Mouse (Mus musculus) midbrain, embryonic 13.5 days (tissue): ENCODE results near the gene Azgp1. TPM values are rescaled to one million over a fixed set of nuclear protein-coding genes. Genes with fewer than 3 reads are reported as not detected.
"Not testable (repeated sequence)": the region's sequence is repeated elsewhere in the genome, so short reads cannot be mapped to it uniquely, and the experiment has no call there.

ENCODE experiments used
- ATAC-seq: fragments of 200-750 bp; cut with Nextera tagmentation; 2 replicates; pipeline ENCODE4 v1.8.0; 2017; ENCODE audit warnings: mild to moderate bottlenecking, moderate TSS enrichment, moderate library complexity
- H3K27ac ChIP-seq: fragments of 300-500 bp; sonication (generic); 2 replicates; pipeline ENCODE4 v1.5.1; 2015; ENCODE audit warnings: inconsistent platforms, mild to moderate bottlenecking, moderate library complexity
- H3K27me3 ChIP-seq: fragments of 300-500 bp; sonication (generic); 2 replicates; pipeline ENCODE4 v1.6.1; 2015; ENCODE audit warnings: mild to moderate bottlenecking, inconsistent platforms
- H3K36me3 ChIP-seq: fragments of 300-500 bp; sonication (generic); 2 replicates; pipeline ENCODE4 v1.6.1; 2015; ENCODE audit warnings: mild to moderate bottlenecking, inconsistent platforms
- H3K4me1 ChIP-seq: fragments of 300-500 bp; sonication (generic); replicated peaks from 2 replicates; pipeline ENCODE4 v1.6.1; 2015; ENCODE audit warnings: inconsistent platforms
- H3K4me2 ChIP-seq: fragments of 300-500 bp; sonication (generic); replicated peaks from 2 replicates; pipeline ENCODE4 v1.6.1; 2015; ENCODE audit warnings: moderate library complexity, mild to moderate bottlenecking, inconsistent platforms
- H3K4me3 ChIP-seq: fragments of 300-500 bp; sonication (generic); replicated peaks from 2 replicates; pipeline ENCODE4 v1.5.1; 2015; ENCODE audit warnings: mild to moderate bottlenecking, inconsistent platforms
- H3K9ac ChIP-seq: fragments of 300-500 bp; sonication (generic); replicated peaks from 2 replicates; pipeline ENCODE4 v1.6.1; 2015; ENCODE audit warnings: mild to moderate bottlenecking, inconsistent platforms
- H3K9me3 ChIP-seq: fragments of 300-500 bp; sonication (generic); 2 replicates; pipeline ENCODE4 v1.6.1; 2016; ENCODE audit warnings: mild to moderate bottlenecking, inconsistent platforms
- WGBS: fragments of 180-500 bp; shearing (Covaris S2); methylation state at CpG from one replicate; pipeline ENCODE4 v1.1.7; 2015; 5-methylcytosine and 5-hydroxymethylcytosine counted together
- polyA plus RNA-seq: library from polyadenylated mRNA; unstranded; fragments of >200 nt; fragmentation: Nextera tagmentation; extraction: Ambion mirVana; gene quantifications from 2 replicates; pipeline ENCODE4 v1.2.1, GENCODE M21; 2015

Gene Azgp1
- polyA plus RNA-seq, 1 experiment from 2014 or later, result not detected

- no peak for ATAC-seq
- H3K9me3 ChIP-seq, result no peaks in the 10 kb centered on the region
- H3K4me3 ChIP-seq, result no peak overlapping the region
- 52% methylated on average over 3 of the region's 3 CpGs for WGBS
- H3K27ac ChIP-seq, result no peak overlapping the region
- H3K4me1 ChIP-seq, result no peaks in the 10 kb centered on the region
- H3K36me3 ChIP-seq, result no peaks in the 10 kb centered on the region
- no peaks in the 10 kb centered on the region for H3K27me3 ChIP-seq
- H3K9ac ChIP-seq, result no peak overlapping the region
- no peak overlapping the region for H3K4me2 ChIP-seq
Measured at GRCm38 (mm10) chr5:137974724-137975123, 6.6 kb upstream of the Azgp1 start.

DNA sequence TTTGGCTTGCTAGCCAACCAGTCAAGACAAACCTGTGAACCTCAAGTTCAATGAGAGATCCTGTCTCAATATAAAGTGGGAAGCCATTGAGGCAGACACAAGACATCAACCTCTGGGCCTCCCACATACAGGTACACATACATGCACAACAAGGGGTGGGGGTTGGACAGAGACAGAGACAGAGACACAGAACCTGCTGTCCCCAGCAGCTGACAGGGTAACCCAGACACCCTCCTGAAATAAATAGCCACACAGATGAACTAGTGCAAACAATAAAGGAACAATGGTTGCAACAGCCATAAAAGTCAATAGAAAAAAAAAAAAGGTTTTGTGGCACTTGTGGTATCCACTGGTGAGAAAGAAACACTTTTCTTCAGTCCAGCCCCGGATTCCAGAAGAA lies 5.9 kb upstream of the Azgp1 start:
- Histone ChIP-seq H3K9ac (no peak overlapping the region), H3K36me3 (no peaks in the 10 kb centered on the region), H3K4me3 (no peak overlapping the region), H3K4me1 (no peaks in the 10 kb centered on the region), H3K9me3 (no peaks in the 10 kb centered on the region), H3K4me2 (no peak overlapping the region), H3K27me3 (no peaks in the 10 kb centered on the region), H3K27ac (no peak overlapping the region)
- WGBS, result 78% methylated on average over 1 of the region's 1 CpGs
- ATAC-seq, result no peak

DNA sequence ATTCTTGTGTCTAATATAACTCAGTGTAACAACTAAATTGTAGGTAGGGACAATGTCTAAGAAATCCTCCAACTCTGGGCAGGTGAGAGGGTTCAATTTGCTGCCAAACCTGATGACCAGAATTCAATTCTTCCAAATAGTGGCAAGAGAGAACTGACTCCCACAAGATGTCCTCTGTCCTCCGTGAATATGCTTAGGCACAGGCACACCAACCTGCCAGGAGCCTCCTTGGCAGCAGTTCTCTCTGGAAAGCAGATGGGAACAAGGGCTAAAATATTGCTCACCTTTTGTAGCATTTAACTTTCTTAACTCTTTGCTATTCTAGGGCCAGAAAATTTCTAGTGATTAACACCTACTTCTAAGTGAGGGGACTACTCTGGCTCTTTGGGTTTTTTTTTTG lies 4.0 kb upstream of the Azgp1 start:
- H3K4me1 ChIP-seq, result no peaks in the 10 kb centered on the region
- H3K9ac ChIP-seq, result no peak overlapping the region
- H3K27me3 ChIP-seq, result no peaks in the 10 kb centered on the region
- no peak overlapping the region for H3K4me3 ChIP-seq
- H3K9me3 ChIP-seq, result no peaks in the 10 kb centered on the region
- H3K27ac ChIP-seq, result no peak overlapping the region
- no peak overlapping the region for H3K4me2 ChIP-seq
- no peaks in the 10 kb centered on the region for H3K36me3 ChIP-seq
- 42% methylated on average over 1 of the region's 1 CpGs for WGBS
- no peak for ATAC-seq

- ATAC-seq, result no peak
- 71% methylated on average over 2 of the region's 2 CpGs for WGBS
- Histone ChIP-seq H3K9me3 (no peaks in the 10 kb centered on the region), H3K9ac (no peak overlapping the region), H3K4me3 (no peak overlapping the region), H3K4me2 (no peak overlapping the region), H3K27ac (no peak overlapping the region), H3K36me3 (no peaks in the 10 kb centered on the region), H3K4me1 (no peaks in the 10 kb centered on the region), H3K27me3 (no peaks in the 10 kb centered on the region)
Measured at GRCm38 (mm10) chr5:137979081-137979480, 2.2 kb upstream of the Azgp1 start.

GRCm38 (mm10) chr5:137986351-137986750 lies 5.0 kb downstream of the Azgp1 start:
- H3K4me1 ChIP-seq, result no peaks in the 10 kb centered on the region
- 82% methylated on average over 1 of the region's 1 CpGs for WGBS

DNA sequence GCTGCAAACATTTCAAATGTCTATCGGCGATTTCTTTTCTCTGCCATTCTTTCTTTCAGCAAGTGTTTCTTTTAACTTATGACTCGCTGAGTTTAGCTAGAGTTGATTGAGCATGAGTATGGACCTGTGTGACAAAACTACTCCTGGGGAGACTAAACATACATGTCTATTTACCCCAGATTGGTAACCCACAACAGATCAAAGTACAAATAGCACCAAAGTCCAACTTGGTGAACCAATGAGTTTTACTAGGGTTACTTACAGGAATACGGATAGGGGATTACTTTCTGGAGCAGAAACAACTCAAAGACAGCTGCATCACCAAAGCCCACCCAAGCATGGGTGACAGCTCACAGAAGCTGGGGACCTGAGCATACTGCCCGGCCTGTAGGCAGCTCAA lies 28.1 kb downstream of the Azgp1 start:
- Histone ChIP-seq H3K4me1 (no peaks in the 10 kb centered on the region), H3K9me3 (0 out of 2 replicates have a peak, but pooled peaks cover 5% of the 10 kb centered on the region), H3K27ac (no peak overlapping the region), H3K4me2 (no peak overlapping the region), H3K4me3 (no peak overlapping the region), H3K27me3 (no peaks in the 10 kb centered on the region), H3K36me3 (no peaks in the 10 kb centered on the region), H3K9ac (no peak overlapping the region)
- 92% methylated on average over 5 of the region's 5 CpGs for WGBS
- no peak for ATAC-seq

More at GRCm38 (mm10) chr5:137986351-137986750, 5.0 kb downstream of the Azgp1 start:
- Histone ChIP-seq H3K9me3 (peaks cover 1% of the 10 kb centered on the region; the same call in 1 of the 2 replicates), H3K36me3 (no peaks in the 10 kb centered on the region), H3K27ac (no peak overlapping the region), H3K4me2 (no peak overlapping the region), H3K9ac (no peak overlapping the region), H3K27me3 (no peaks in the 10 kb centered on the region), H3K4me3 (no peak overlapping the region)
- ATAC-seq, result no peak

DNA sequence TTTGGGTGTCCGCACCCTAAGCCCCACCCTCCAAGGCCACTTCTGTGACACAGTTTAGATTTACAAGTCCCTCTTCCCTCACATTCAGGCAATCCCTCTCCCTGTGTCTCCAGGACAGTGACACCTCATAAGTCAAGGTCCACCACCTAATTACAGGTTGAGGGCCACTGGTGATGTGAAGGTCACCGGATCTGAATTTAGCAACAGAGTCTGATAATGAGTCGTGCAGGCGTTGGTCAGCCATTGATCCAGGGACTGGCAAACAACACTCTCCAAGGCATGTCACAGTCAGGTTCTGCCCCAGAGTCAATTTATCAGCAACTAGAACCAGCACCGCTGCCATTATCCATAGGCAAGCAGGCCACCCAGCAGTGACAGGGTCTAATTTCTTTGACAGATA lies 31.1 kb downstream of the Azgp1 start:
- H3K36me3 ChIP-seq, result no peaks in the 10 kb centered on the region
- no peaks in the 10 kb centered on the region for H3K4me1 ChIP-seq
- H3K27ac ChIP-seq, result no peak overlapping the region
- 93% methylated on average over 5 of the region's 5 CpGs for WGBS
- H3K9me3 ChIP-seq, result no peaks in the 10 kb centered on the region
- no peak for ATAC-seq
- no peak overlapping the region for H3K4me2 ChIP-seq
- H3K4me3 ChIP-seq, result no peak overlapping the region
- no peaks in the 10 kb centered on the region for H3K27me3 ChIP-seq
- no peak overlapping the region for H3K9ac ChIP-seq

DNA sequence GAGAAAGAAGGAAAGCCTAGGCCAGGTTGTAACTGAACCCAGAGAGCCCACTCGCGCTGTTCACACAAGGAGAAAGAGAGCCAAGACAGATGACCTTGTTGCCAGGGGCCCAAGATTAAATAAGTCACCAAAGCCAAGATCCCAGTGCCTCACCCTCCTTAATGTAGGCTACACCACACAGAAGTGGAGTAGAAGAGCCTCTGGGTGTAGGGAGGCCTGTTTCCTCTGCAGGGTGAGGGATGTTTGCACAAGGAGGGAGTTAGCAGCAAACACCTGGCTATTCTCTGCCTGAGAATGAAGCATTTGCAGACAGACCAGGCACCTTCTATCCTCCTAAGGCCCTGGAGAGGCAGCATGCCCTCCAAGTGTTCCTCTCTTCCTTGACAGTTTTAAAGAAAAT lies 35.2 kb downstream of the Azgp1 start:
- no peak overlapping the region for H3K4me2 ChIP-seq
- no peaks in the 10 kb centered on the region for H3K36me3 ChIP-seq
- 98% methylated on average over 2 of the region's 2 CpGs for WGBS
- H3K4me3 ChIP-seq, result no peak overlapping the region
- H3K9ac ChIP-seq, result no peak overlapping the region
- no peak for ATAC-seq
- no peak overlapping the region for H3K27ac ChIP-seq
- H3K9me3 ChIP-seq, result no peaks in the 10 kb centered on the region
- no peaks in the 10 kb centered on the region for H3K27me3 ChIP-seq
- no peaks in the 10 kb centered on the region for H3K4me1 ChIP-seq

DNA sequence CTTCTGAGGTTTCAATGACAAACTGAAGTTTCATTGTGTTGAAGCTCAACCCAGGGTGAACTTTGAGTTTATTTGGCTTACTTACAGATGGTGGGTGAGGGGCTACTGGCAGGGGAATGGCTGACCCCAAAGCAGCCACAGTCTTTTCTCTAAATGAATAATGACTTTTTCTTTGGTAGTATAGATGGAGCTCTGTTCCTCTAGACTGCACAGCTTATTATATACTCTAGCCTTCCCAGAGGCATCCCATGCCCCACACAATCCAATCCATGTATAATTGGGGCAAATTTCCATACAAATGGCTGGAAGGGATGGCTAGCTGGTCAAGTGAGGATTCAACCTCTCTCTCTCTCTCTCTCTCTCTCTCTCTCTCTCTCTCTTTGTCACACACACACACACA lies 35.7 kb downstream of the Azgp1 start:
- H3K9ac ChIP-seq, result no peak overlapping the region
- H3K27me3 ChIP-seq, result no peaks in the 10 kb centered on the region
- no peak overlapping the region for H3K4me3 ChIP-seq
- H3K27ac ChIP-seq, result no peak overlapping the region
- H3K9me3 ChIP-seq, result no peaks in the 10 kb centered on the region
- ATAC-seq, result no peak
- H3K4me1 ChIP-seq, result no peaks in the 10 kb centered on the region
- no peak overlapping the region for H3K4me2 ChIP-seq
- H3K36me3 ChIP-seq, result no peaks in the 10 kb centered on the region

GRCm38 (mm10) chr5:138019577-138019976 lies 38.3 kb downstream of the Azgp1 start:
- H3K27ac ChIP-seq, H3K27me3 ChIP-seq, H3K4me2 ChIP-seq, H3K4me3 ChIP-seq, H3K36me3 ChIP-seq, H3K9ac ChIP-seq, ATAC-seq, H3K9me3 ChIP-seq, H3K4me1 ChIP-seq: not testable (repeated sequence)
- WGBS, result 96% methylated on average over 4 of the region's 4 CpGs

GRCm38 (mm10) chr5:138020961-138021479 lies 39.7 kb downstream of the Azgp1 start, which contains the start of the genes Smok3a and Smok3b:
TSS of gene Smok3a (plus strand) at chr5:138021261.
TSS of gene Smok3b (plus strand) at chr5:138021429.
- not testable (repeated sequence) for H3K4me3 ChIP-seq, H3K9me3 ChIP-seq, H3K9ac ChIP-seq, ATAC-seq, H3K27me3 ChIP-seq, H3K36me3 ChIP-seq, H3K4me1 ChIP-seq, H3K27ac ChIP-seq, H3K4me2 ChIP-seq
- 93% methylated on average over 3 of the region's 7 CpGs for WGBS
